In the genomic region with DNA sequence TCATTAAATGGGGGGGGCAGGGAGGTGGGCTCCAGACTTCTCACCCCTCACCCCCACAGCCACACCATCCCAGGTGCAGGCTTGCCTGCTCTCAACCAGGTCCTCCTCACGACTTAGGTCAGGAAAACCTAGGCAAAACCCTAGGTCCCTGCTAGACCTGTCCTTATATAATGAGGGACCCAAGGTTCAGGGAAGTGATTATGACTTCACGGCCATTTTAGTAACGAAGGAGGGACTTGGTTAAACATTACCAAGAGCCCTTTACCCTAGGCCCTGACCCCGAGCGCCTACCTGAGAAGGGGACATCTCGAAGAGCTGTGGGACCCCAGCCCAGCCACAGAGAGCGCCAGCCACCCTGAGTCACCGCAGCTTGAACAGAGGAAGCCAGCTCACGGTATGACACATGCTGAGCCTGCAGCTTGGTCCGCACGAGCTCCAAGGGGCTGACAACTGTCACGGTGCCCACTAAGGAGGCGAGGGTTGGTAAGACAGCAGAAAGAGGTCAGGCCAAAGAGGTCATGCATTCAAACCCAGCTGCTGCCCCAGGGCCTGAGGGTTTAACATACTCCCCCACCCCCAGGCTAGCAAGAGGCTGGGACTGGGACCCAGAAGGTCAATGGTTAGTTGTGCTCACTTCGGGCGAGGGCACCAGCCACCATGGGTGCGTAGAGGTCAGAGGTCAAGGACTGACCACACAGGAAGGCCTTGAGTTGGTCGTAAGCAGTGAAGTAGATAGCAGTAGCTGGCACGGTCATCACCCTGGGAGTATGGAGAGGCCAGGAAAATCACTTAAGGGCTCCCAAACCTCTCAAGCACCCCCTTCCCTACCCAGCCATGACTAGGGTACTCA, we compare ENCODE assay signal across 12 mouse cellular contexts. TPM values are rescaled to one million over a fixed set of nuclear protein-coding genes. Genes with fewer than 3 reads are reported as not detected.
A peak's percentile ranks its signal among the peaks of the same experiment; 100 is the strongest.
DNase-seq lines count a peak whose midpoint lies in the region; ATAC-seq and TF ChIP-seq lines count a peak whose summit lies in the region.
"Had no signal": no experiment of that assay in that cellular context is flagged by ENCODE, and none has a peak within 500 bp of the region (broad histone marks: within the 10 kb centered on the region; RNA-seq: fewer than 3 reads in every experiment).

No protein-coding gene starts in this region.

- TF ChIP-seq POLR2A in heart, adult 2 months (IDR thresholded peaks at IDR 0.05; ENCODE audit: insufficient read depth, low read depth, low read length), result no peak

- H3K9me3 ChIP-seq in heart, embryonic 14.5 days (ENCODE audit: control insufficient read depth, low read length), result no peaks in the 10 kb centered on the region
- no peaks in the 10 kb centered on the region for H3K9me3 ChIP-seq in liver, embryonic 12.5 days (replicated peaks)
- H3K9me3 ChIP-seq: embryonic facial prominence, embryonic 15.5 days; G1E; limb, embryonic 13.5 days had no signal

- no peak for TF ChIP-seq EP300 in heart, adult 2 months (IDR thresholded peaks at IDR 0.05; ENCODE audit: insufficient read depth, low read depth, low read length)

- no peak for TF ChIP-seq CTCF in heart, adult 2 months (IDR thresholded peaks at IDR 0.05)

- H3K36me3 ChIP-seq in heart, embryonic 14.5 days (ENCODE audit: control insufficient read depth, insufficient read depth, low read length), result peaks cover 41% of the 10 kb centered on the region
- no peaks in the 10 kb centered on the region for H3K36me3 ChIP-seq in heart, adult 2 months (ENCODE audit: control insufficient read depth, insufficient read depth, low read length)
- H3K36me3 ChIP-seq in liver, embryonic 12.5 days, result peaks cover 44% of the 10 kb centered on the region

- no peak for ATAC-seq in heart, embryonic 14.5 days (ENCODE audit: insufficient number of reproducible peaks, insufficient read depth, low FRiP score, low read depth)
- no peak for ATAC-seq in liver, embryonic 12.5 days

- intact Hi-C loops in heart, adult 2 months (cut with DNase I), result no loop called here

- no peak overlapping the region for H3K4me3 ChIP-seq in heart, embryonic 14.5 days (ENCODE audit: control insufficient read depth in 1 of 2, insufficient read depth in 1 of 2, low read depth in 1 of 2, low read length in 2 of 2)
- no peak overlapping the region for H3K4me3 ChIP-seq in heart, adult 2 months
- peak overlapping the region; percentile 91 for H3K4me3 ChIP-seq in liver, embryonic 12.5 days
- H3K4me3 ChIP-seq: embryonic facial prominence, embryonic 15.5 days; limb, embryonic 13.5 days had no signal

- peaks cover 21% of the 10 kb centered on the region for H3K27me3 ChIP-seq in heart, embryonic 14.5 days (ENCODE audit: control insufficient read depth, insufficient read depth, low read length)
- peaks cover 6% of the 10 kb centered on the region for H3K27me3 ChIP-seq in heart, adult 2 months (ENCODE audit: control insufficient read depth, insufficient read depth, low read length)
- peaks cover 45% of the 10 kb centered on the region for H3K27me3 ChIP-seq in liver, embryonic 12.5 days (replicated peaks)

- H3K79me2 ChIP-seq in heart, adult 2 months (replicated peaks; ENCODE audit: control insufficient read depth, insufficient read depth, low read length), result no peaks in the 10 kb centered on the region

- 0 out of 2 replicates have a peak overlapping the region, but pooled peaks have one; percentile 75 for H3K4me2 ChIP-seq in heart, embryonic 14.5 days (ENCODE audit: low read length)
- peak overlapping the region; percentile 83 for H3K4me2 ChIP-seq in liver, embryonic 12.5 days
- H3K4me2 ChIP-seq: embryonic facial prominence, embryonic 15.5 days; limb, embryonic 13.5 days had no signal

- H3K4me1 ChIP-seq in heart, embryonic 14.5 days (ENCODE audit: control insufficient read depth in 2 of 2, insufficient read depth in 2 of 2, low read length in 2 of 2), result peaks cover 13 to 24% of the 10 kb centered on the region in 2 experiments
- H3K4me1 ChIP-seq in heart, adult 2 months (ENCODE audit: control insufficient read depth, insufficient read depth, low read length), result peaks cover 3% of the 10 kb centered on the region
- H3K4me1 ChIP-seq in liver, embryonic 12.5 days, result peaks cover 78% of the 10 kb centered on the region

- WGBS in heart, embryonic 14.5 days, result 84% methylated on average over 18 of the region's 18 CpGs
- 88% methylated on average over 18 of the region's 18 CpGs for WGBS in heart, adult 2 months
- WGBS in liver, embryonic 12.5 days (ENCODE audit: insufficient replicate concordance), result 83% methylated on average over 18 of the region's 18 CpGs

- no peak overlapping the region; the same call in 1 of the 2 replicates for H3K9ac ChIP-seq in heart, embryonic 14.5 days (ENCODE audit: low read length)
- no peak overlapping the region for H3K9ac ChIP-seq in heart, adult 2 months (ENCODE audit: low read depth, low read length)
- H3K9ac ChIP-seq in liver, embryonic 12.5 days, result peak overlapping the region; percentile 96
- H3K9ac ChIP-seq: embryonic facial prominence, embryonic 15.5 days; limb, embryonic 13.5 days had no signal

- H3K27ac ChIP-seq in heart, embryonic 14.5 days (replicated peaks in 1 of 2; ENCODE audit: control insufficient read depth in 1 of 2, insufficient read depth in 1 of 2, low read depth in 2 of 2, low read length in 2 of 2), result no peak overlapping the region
- no peak overlapping the region for H3K27ac ChIP-seq in heart, adult 2 months
- H3K27ac ChIP-seq in liver, embryonic 12.5 days, result peak overlapping the region; percentile 16; the same call in 1 of the 2 replicates
- H3K27ac ChIP-seq: embryonic facial prominence, embryonic 15.5 days; limb, embryonic 13.5 days had no signal

- no peak for DNase-seq in heart, adult 2 months
- DNase-seq in right cerebral cortex, postnatal 10 days (ENCODE audit: low spot score in 2 of 2), result peak; percentile 34 to 45
- DNase-seq in right cerebral cortex, postnatal 14 days, result no peak
- peak; percentile 59 for DNase-seq in yolk sac, embryonic 10.5 days (ENCODE audit: low spot score)
- DNase-seq in retina, postnatal 1 day, result no peak
- no peak for DNase-seq in gastrocnemius, adult 8-10 months (ENCODE audit: low spot score in 2 of 2)

RNA-seq across cellular contexts. Expression of gene Slc25a39, which starts 3.4 kb away (rescaled TPM):
- 266 and 295 TPM in 2 replicates for polyA plus RNA-seq in heart, embryonic 14.5 days (2014; fragmentation: Nextera tagmentation; extraction: Ambion mirVana)
- total RNA-seq in heart, adult 2 months (2021), result 100 to 1,000 TPM; 196 to 213 TPM
- polyA plus RNA-seq in heart, adult 2 months (2012; rRNA removed), result 307 and 331 TPM in 2 replicates
- polyA plus RNA-seq in liver, embryonic 12.5 days (2016; fragmentation: Nextera tagmentation; extraction: Ambion mirVana), result 365 and 367 TPM in 2 replicates
- 10 to 100 TPM; 61.2 to 72.2 (median 66.7) TPM for total RNA-seq in gastrocnemius, adult 8-10 months (2022)

RNA-seq across cellular contexts. Expression of gene Rundc3a, which starts 11.2 kb away (rescaled TPM):
- polyA plus RNA-seq in heart, embryonic 14.5 days (2014; fragmentation: Nextera tagmentation; extraction: Ambion mirVana), result 0.81 and 1.2 TPM in 2 replicates
- total RNA-seq in heart, adult 2 months (2021), result under 1 TPM in 1 of 2 experiments, not detected in 1; 0.66 TPM
- polyA plus RNA-seq in heart, adult 2 months (2012; rRNA removed), result 0.23 and 0.32 TPM in 2 replicates
- 1.9 and 2.1 TPM in 2 replicates for polyA plus RNA-seq in liver, embryonic 12.5 days (2016; fragmentation: Nextera tagmentation; extraction: Ambion mirVana)
- under 1 TPM in 1 of 4 experiments, not detected in 3; 0.21 TPM for total RNA-seq in gastrocnemius, adult 8-10 months (2022)
- polyA plus RNA-seq: G1E had no signal

RNA-seq across cellular contexts. Expression of gene Grn, which starts 25.7 kb away (rescaled TPM):
- polyA plus RNA-seq in heart, embryonic 14.5 days (2014; fragmentation: Nextera tagmentation; extraction: Ambion mirVana), result 182 and 190 TPM in 2 replicates
- total RNA-seq in heart, adult 2 months (2021), result 10 to 100 TPM; 83.4 to 86.9 TPM
- 118 and 119 TPM in 2 replicates for polyA plus RNA-seq in heart, adult 2 months (2012; rRNA removed)
- 55.8 and 58.1 TPM in 2 replicates for polyA plus RNA-seq in liver, embryonic 12.5 days (2016; fragmentation: Nextera tagmentation; extraction: Ambion mirVana)
- total RNA-seq in gastrocnemius, adult 8-10 months (2022), result 10 to 100 TPM; 12.2 to 21.8 (median 17.0) TPM

RNA-seq across cellular contexts. Expression of gene Slc4a1, which starts 38.4 kb away (rescaled TPM):
- polyA plus RNA-seq in heart, embryonic 14.5 days (2014; fragmentation: Nextera tagmentation; extraction: Ambion mirVana), result 5.6 and 11.8 TPM in 2 replicates
- total RNA-seq in heart, adult 2 months (2021), result 10 to 100 TPM in 1 of 2 experiments, under 1 TPM in 1; 0.42 to 10.3 TPM
- polyA plus RNA-seq in heart, adult 2 months (2012; rRNA removed), result 0.91 and 4.4 TPM in 2 replicates
- polyA plus RNA-seq in liver, embryonic 12.5 days (2016; fragmentation: Nextera tagmentation; extraction: Ambion mirVana), result 913 and 972 TPM in 2 replicates
- total RNA-seq in gastrocnemius, adult 8-10 months (2022), result 1 to 10 TPM in 1 of 4 experiments, not detected in 3; 1.0 TPM

RNA-seq across cellular contexts. Expression of gene Fam171a2, which starts 43.1 kb away (rescaled TPM):
- polyA plus RNA-seq in heart, embryonic 14.5 days (2014; fragmentation: Nextera tagmentation; extraction: Ambion mirVana), result 4.6 and 7.9 TPM in 2 replicates
- total RNA-seq in heart, adult 2 months (2021), result 1 to 10 TPM; 3.8 to 3.9 TPM
- polyA plus RNA-seq in heart, adult 2 months (2012; rRNA removed), result 7.7 and 8.3 TPM in 2 replicates
- 1.3 and 1.9 TPM in 2 replicates for polyA plus RNA-seq in liver, embryonic 12.5 days (2016; fragmentation: Nextera tagmentation; extraction: Ambion mirVana)
- 1 to 10 TPM in 3 of 4 experiments, under 1 TPM in 1; 0.97 to 1.5 (median 1.2) TPM for total RNA-seq in gastrocnemius, adult 8-10 months (2022)
- total RNA-seq: neutrophil, adult 5-6 weeks had no signal

Comparison
In these comparisons a context has a peak if more than half of its experiments do, and no peak if none do; other contexts are left out.
1. DNase-seq: peak in right cerebral cortex, postnatal 10 days (2 of 2) and yolk sac, embryonic 10.5 days (single experiment); none in heart, adult 2 months (0 of 2), right cerebral cortex, postnatal 14 days (single experiment), retina, postnatal 1 day (single experiment) and gastrocnemius, adult 8-10 months (0 of 2).